Mouse (Mus musculus): ENCODE measurements around the gene Rnf150.

Rnf150 gene

DNA sequence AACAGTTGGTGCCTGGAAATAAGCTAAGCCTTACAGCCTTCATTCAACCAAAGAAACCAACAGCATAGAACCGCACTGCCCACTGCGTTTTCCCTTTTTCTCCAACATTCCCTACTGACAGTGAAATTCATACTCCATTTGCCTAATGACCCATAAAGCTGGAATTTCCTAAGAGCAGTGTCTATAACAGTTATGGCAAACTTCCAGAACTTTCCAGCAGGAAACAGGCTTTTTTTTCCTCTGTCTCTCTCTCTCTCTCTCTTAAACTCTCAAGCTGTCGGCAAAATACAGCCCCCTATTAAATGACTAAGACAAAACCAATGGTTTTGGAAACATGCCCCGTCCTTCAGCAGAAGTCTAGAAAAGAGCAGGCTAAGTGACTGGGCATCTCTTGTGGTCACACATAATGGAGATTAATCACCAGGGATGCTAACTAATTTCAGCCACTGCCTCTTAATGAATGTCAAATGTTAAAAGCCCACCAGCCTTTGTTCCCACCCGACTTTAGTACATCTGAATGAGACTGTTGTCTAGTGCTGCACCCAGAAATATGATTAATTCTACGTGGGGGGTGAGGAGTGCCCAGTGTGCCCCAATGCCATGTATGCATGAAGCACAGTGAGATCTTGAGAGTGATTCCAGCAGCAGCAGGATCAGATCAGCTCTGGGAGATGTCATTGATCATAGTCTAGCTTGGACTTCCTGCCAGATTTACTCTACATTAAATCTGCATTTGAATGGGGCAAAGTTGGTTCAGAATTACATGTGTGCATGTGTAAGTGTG, 80.3 kb downstream of the Rnf150 start:
- DNase-seq = peak; percentile 51

DNA sequence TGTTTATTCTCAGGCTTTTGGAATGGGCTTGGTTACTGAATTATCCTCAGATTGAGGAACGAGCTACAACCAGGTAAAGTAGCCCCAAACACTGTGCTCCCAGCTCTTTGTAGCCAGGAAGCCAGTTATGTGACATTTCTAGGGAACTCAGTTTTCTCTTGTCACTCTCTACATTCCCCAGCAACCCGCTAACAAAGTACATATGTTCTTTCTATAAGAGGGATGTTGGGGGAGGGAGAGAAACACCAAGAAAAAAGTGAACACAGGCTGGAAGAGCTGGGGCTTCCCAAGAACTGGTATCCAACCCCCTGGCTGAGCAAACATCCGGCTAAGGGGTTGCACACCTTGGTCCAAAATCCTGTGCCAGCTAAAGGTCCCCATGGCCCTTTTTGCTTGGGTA, 82.7 kb downstream of the Rnf150 start:
- DNase-seq = no peak

DNA sequence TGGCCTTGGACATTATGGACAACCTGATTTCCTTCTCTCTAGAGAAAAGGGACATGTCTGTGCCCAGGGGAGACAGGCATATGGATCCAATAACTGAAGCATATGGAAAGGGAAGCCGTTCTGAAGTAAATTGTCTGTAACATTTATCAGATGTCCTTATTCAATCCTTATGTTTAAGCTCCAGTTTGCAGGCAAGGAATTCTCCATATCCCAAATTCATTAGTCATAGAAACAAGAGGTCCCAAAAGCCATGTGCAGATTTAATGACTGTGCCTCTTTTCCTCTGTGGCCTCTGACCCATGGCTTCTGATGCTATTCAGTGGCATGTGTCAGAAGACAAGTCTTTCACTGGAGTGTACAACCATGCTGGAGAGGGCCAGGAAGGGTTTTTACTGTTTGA, 83.5 kb downstream of the Rnf150 start:
- DNase-seq = no peak

DNA sequence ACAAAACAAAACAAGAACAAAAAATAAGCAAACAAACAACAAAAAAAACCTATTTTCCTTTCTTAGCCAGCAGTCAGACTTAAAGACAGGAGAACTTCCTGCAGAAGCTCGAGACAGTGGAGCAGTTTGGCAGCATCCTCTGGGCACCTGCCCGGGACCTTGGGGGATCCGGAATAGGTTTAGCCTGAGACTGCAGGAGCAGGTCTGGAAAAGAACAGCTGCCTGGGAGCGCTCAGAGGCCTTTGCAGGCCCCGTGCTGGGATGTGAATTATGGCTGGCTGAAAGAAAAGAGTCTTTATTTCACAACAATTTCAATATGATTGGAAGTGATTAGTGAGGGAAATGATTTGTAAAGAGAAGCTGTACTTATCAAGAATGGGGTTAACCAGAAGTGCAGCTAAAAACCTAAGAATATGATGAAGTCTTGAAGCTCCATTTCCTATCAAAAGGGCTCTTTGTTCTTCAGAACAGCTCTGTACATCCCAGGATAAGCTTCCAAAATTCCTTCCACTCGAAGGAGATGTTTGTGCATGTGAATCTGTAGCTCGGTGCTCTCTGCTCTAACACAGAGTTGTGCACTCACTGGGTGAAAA, 92.1 kb downstream of the Rnf150 start:
- DNase-seq = no peak

DNA sequence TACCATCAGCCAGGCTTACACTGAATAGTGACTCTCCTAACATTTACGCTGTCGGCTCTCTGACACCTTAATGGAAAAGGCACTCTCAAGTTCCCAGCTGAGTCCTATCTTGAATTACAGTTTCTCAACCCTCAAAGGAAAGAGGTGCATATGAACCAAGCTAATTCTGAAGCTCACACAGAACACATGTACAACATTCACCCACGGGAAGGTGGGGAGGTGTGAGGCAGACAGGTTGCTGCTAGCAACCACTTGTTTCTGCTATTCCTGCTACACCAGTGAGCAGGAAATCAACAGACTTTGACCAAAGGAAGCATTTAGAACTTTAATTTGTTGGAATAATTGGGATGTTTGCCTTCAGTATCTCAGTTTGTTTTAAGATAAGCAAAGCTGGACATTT, 96.3 kb downstream of the Rnf150 start:
- no peak for DNase-seq

DNA sequence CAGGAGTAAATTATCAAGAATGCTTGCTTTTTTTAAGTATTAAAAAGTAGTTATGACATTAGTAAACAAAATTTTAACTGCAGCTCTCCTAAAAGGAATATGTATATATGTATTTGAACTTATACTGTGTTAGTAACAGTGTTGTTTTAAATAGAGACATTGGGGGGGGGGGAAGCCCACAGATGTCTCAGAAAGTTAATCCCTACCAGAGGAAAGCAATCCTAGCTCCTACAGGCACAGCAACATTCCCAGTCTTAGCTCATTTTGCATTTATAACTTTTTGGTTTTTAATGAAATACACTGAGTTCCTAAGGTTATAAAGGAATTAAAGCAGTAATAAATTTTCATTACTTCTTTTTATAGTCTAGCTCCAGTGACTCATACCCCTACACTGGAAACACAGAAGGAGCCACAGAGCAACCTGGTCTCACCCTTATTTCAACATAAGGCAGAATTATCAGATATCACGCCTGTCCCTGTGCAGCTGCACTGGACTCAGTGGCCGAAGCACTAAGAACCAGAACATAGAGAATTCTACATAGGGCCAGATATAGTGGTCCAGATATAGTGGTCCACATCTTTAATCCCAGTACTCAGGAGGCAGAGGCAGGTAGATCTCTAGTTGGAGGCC, 96.9 kb downstream of the Rnf150 start:
- DNase-seq = no peak

DNA sequence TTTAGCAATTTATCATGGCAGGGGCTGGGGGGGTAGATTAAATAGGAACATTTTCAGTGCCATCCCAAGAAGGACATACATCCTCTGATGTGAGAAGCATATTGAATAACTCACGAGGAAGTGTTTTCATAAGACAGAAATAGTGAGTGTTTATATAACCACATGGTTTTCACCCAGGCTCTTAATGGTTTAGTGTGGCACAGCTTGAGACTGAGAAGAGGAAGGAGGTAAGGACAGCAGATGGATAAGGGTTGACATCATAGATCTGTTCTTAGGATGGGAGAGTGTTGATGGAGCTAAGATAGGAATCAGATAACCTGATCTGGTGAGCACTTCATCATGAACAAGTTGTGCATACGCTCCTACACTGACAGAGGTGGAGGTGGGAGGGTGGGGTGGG, 101.4 kb downstream of the Rnf150 start:
- no peak for DNase-seq

DNA sequence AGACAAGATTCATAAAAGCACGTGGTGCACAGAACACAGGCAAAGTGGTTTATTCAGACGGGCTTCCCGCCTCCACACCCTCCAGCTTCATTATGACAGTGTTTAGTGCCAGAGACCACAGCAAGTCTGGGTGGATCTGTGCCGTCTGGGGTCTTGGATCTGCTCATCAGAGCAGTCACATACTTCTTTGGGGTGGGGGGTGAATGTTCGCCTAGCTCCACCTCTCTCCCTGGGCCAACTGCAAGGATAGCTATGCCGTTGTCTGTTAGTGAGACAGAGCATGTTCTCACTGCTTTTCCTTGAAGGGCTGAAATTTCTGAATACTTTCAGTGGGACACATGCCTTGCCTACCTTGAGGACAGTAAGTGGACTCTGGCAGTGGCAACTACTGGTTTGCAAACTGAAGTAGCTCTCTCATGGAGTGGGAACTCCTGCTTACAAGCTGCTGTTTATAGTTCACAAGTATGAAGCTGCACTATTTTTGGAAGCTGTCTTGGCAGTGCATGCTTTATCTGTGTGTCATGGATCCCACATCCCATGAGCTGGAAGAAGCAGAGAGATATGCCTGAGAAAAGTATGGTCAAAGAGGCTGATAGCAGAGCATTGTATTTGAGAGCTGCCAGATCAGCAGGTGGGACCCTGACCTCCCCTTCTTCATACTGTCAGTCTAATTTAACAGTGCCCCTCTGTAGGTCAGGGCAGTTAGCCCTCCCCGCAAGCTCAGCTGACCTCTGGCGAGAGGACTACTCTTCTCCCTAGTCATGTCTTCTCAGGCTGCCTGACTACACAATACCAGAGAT, 104.9 kb downstream of the Rnf150 start:
- peak; percentile 53 for DNase-seq

DNA sequence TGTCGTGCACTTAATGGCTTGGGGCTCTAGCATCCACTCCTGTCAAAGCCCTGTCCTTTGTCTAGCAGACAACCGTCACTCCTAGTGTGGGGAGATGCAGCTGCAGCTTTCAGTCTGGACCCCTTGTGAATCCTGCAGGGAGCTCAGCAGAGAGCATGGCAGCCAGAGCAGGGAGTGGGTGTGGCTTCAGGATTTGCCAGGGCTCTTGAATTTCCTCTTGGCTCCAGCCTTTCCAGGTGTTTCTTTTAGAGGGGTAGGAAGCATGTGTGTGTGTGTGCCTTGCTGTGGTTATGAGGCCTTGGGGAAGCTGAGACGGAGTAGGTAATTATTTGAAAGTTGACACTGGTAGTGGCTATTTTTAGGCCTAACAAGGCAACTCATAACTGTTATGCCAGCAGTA, 106.8 kb downstream of the Rnf150 start:
- peak; percentile 14 for DNase-seq

DNA sequence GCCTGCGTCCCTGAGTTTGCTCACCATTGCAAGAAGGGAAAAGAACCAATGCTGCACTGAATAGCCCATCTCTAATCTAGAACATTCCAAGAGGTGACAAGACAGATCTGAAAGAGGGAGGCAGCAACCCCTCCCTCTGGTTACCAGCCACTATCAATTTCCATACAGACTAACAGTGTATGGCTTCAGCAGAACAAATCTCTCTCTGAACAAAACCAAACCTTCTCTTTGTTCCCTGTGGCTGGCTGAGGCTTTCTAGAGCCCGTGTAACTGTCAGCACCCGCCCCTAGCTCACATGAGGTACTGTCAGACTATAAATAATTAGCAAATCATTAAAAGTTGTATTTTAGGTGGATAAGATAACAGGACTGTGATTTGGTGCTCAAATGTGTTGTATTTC, 109.7 kb downstream of the Rnf150 start:
- DNase-seq = no peak

DNA sequence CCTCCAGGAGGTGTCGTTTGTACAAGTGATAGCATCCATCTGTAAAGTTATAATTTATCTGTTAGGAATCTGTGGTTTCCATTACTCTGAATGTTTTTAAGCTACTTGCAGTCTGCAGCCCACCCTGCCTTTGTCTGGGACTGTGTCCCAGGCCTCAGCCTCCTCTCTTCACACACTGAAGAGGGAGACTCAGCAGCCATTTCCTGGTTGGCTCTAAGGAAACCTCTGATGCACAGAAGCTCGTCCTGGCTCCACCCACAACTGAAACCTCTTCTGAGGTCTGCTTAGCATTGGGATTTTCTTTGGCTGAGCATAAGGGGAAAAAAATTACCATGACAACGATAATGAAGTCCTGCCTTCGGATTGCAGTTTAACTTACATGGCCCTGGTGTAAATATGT, 110.2 kb downstream of the Rnf150 start:
- peak; percentile 30 for DNase-seq

DNA sequence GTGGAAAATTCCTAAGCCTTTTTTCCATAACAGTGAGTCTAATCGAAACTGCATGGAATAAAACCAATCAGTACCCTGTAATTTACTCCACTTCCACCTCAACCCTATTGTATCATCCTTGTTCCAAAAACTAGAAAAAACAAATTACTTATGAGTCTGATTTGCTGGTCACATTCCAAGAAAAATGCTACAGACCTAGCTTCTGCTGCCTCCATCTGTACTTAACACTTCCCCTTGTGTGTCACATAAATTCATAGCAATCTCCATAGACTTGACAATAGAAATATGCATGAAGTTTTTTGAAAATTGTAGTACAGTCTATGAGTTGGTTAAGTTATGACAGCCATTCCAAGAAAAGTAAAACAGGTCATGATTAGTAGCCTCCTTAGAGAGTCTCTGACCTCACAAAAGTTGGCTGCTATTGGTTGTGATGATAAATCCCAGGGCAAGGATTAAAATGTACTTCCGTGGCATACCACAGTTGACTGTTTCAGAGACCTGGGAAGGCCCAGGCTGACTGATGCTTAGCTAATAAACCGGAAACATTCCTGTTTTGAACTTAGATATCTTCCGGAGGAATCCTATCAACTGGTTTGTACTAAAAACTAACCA, 118.2 kb downstream of the Rnf150 start:
- no peak for DNase-seq

DNA sequence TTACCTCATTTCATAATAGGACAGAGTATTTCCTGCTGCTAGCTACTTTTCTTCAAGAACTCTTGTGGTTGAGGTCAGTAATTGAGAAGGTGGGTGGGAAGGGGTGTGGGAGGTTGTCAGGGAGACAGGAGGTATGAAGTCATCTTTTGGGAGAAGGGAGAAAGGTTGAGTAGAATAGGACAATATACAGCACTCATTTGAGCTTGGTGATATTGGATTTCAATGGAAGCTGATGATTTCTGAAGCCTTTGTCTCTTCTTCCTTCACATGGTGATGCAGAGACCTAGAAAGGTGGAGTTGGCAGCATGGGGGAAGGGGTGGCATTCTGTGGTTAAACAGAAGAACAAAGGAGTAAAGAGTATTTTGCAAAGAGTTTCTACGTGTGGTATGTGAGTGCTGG, 119.7 kb downstream of the Rnf150 start:
- DNase-seq = no peak

DNA sequence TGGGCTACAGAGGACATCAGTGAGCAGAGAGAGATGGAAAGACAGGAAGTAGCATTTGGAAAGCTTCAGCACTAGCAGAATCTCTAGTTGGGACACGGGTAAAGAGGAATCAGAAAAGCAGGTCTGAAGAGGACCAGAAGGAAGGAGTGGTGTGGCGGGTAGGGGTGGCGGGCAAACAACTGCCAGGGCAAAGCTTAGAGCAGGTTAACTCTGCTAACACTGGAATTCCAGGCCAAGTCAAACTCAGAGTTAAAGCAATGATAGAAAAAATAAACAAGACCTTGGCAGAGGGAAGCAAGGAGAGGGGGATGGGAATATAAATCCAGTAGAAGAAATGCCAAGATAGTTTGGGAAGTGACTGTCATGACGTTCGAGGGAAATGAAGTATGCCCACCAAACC, 120.1 kb downstream of the Rnf150 start:
- peak; percentile 13 for DNase-seq

DNA sequence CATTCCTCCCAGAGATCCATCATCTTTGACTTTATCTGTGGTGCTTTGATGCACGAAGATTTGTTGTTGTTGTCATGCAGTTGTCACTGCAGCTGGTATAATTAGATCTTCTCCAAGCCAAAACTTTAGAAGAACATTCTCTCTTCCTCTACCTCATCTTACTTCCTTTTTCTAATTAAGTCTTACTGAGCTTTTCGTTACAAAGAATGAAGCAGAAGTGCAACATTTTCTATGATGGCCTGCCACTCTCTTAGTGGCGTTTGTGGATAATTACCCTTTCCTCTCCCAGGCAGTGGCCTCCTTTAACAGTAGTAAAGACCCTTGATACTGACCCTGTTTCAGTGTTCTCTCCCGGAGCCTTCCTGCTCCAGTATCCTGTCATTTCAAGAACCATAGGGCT, 128.9 kb downstream of the Rnf150 start:
- no peak for DNase-seq

DNA sequence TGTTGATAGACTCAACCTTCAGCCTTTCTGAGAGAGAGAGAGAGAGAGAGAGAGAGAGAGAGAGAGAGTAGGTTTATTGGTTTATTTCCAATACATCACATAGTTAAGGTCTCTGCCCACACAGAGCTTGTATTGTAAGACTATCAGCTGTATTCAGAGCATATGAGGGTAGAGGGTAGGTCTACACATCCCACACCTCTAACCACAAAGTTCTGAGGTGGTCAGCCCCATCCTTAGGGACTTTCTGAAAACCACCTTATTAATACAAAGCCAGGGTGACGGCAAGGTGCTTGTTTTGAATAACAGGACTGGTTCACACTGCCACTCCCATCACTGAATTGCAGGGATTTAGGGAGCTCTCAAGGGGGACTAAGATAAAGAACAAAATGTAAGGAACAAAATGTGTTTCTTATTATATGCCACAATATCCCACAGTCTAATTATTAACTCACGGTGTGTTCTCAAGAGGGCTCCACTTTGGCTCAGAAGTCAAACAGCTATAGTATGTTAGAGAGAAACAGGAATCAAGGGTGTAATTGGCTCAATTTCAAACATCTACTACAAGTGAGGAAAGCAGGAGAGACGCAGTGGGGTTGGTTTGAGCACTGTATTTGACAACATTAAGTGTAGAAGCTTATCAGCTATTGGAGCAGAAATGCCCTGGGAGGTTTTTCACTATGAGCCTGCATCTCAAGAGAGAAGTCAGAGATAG, 132.7 kb downstream of the Rnf150 start:
- peak; percentile 10 for DNase-seq

DNA sequence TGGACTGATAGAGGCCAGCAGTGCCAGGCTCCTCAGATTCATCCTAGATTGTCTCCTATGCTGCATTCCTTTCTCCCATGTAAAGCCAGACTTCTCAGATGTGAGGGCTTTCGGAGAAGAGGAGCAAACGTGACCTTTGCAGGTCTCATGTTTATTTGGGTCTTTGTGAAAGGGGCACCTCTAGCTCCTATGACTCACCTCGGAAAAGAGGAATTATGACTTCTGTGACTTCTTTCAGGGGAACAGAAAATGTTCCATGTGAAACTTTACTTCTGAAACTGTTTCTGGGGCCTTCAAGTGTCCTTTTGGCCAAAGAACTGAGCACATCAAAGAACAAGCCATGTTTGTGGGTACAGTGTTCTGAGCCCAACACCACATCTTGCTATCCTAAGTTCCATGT, 133.7 kb downstream of the Rnf150 start:
- no peak for DNase-seq

DNA sequence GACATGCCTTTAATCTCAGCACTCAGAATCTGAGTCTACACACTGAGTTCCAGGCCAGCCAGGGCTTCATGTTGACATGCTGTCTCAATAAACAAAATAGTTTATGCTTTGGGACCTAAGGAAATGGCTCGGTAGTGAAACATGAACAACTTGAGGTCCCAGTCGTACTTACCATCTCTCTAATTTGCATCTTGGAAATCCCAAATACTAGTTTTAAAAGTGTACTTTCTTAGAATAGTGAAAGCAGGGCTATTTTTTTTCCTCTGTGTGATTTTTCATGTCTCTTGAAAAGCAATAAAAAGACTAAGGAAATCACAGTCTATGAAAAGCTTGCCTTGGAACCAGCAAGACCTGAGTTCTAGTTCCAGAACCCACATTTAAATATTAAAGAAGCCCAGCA, 135.6 kb downstream of the Rnf150 start:
- DNase-seq = no peak

DNA sequence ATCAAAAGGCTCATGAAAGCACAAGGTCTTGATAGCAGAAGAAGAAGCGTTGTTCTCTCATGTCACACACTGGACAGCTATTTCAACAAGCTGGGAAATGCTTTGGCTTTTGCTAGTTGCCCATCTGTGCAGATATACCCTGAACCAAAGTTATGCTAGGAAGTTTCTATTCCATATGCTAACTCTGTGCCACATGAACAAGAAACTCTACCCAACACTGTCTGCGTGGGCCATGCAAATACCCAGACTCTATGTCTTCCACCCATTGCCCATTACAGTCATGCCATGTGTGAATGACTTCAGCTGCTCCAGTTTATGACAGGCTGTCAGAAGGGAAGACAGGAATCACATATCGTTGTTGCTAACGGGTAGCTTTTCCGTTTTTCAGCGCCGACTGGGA, 140.0 kb downstream of the Rnf150 start:
- DNase-seq = no peak

DNA sequence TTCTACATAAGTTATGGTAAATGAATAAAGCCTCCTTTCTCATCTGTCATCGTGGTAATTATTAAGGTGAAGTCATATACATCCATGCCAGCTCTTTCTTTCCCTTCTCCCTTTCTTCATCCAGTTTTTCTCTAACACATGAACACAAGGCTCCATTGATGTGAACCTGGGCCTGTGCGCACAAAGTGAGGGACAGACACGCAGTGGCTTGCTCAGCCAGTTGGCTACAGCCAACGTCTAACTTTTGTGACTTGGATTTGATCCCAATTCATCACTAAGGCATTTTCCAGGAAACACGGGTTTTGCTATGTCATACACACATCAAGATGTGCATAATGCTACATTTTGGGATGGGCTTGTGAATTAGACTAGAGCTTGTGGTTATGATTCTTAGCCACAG, 146.3 kb downstream of the Rnf150 start:
- no peak for DNase-seq

DNA sequence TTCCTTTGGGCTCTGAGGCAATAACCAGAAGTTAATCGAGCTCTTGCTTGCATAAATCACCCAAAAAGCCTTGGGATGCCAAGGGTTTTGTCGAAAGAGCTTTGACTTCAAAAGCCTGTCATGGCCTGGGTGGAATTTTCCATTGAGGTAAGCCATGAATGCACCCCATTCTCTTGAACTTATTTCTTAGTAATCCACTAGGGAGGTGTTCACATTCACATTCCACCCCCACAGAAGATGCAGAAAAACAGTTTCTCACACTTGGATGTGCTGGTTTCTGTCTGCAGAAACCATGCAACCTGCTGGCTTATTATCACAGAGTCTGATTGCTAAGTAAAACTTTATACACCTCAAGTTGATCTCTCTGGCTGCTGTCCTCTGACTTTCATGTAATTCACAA, 148.1 kb downstream of the Rnf150 start:
- DNase-seq = no peak

DNA sequence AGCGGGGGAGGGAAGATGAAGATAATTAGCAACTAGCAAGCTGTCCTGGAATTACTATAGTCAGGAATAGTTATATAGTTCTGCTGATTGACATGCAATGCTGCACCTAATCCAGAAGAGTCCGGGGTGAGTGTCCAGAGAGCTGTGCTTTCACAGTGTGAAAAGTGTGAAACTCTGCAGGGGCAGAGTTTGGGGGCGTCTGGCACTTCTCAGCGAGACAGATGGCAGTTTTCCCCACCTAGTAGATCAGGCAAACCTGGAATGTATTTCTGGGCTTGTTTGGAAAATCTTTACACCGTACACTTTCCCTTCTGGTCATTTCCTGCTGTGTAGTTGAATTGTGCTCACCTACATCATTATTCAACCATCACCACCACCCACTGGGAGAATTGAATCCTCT, 148.6 kb downstream of the Rnf150 start:
- DNase-seq = no peak

DNA sequence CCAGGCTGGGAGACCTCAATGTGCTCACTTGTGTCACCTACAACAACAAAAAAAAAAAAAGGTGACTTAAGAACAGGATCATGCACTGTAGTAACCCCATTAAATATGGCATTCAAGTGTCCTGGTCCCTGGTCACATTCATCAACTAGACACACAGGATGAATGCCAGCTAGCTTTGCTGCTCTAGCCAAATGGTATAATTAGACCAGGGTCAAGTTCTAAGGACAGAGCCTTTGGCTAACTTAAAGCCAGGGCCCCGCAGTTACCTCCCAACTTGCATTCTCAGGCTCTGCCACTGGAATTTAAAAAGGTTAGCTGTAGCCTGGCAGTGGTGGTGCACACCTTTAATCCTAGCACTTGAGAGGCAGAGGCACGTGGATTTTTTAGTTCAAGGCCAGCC, 165.1 kb downstream of the Rnf150 start:
- DNase-seq = no peak

Data from lung, postnatal 10 days (tissue).